Mouse (Mus musculus) lung, postnatal 0 days (tissue): Measurements from ENCODE around the gene Adam22. TPM values are rescaled to one million over a fixed set of nuclear protein-coding genes. Genes with fewer than 3 reads are reported as not detected.

Source experiments
- ATAC-seq: fragments of 200-750 bp; cut with Nextera tagmentation; 2 replicates; pipeline ENCODE4 v1.8.0; 2017; ENCODE audit warnings: moderate library complexity
- DNase-seq: peaks from one replicate; pipeline ENCODE4 v3.0.0-alpha.2; 2016; ENCODE audit warnings: low spot score
- H3K27ac ChIP-seq: fragments of 300-500 bp; sonication (generic); 2 replicates; pipeline ENCODE4 v1.5.1; 2014; ENCODE audit warnings: antibody characterized with exemption, mild to moderate bottlenecking, low read length, mixed read lengths
- H3K27me3 ChIP-seq: fragments of 300-500 bp; sonication (generic); replicated peaks from 2 replicates; pipeline ENCODE4 v1.6.1; 2014; ENCODE audit warnings: low read length, mixed read lengths; ENCODE audit not compliant: insufficient read depth
- H3K36me3 ChIP-seq: fragments of 300-500 bp; sonication (generic); 2 replicates; pipeline ENCODE4 v1.6.1; 2014; ENCODE audit warnings: low read length, mixed read lengths; ENCODE audit not compliant: insufficient read depth
- H3K4me1 ChIP-seq: fragments of 300-500 bp; sonication (generic); 2 replicates; pipeline ENCODE4 v1.6.1; 2014; ENCODE audit warnings: antibody characterized with exemption, low read depth, low read length, mixed read lengths; ENCODE audit not compliant: insufficient read depth
- H3K4me2 ChIP-seq: fragments of 300-500 bp; sonication (generic); replicated peaks from 2 replicates; pipeline ENCODE4 v1.6.1; 2014; ENCODE audit warnings: low read depth, mild to moderate bottlenecking, low read length, moderate library complexity, mixed read lengths
- H3K4me3 ChIP-seq: fragments of 300-500 bp; sonication (generic); 2 replicates; pipeline ENCODE4 v1.5.1; 2014; ENCODE audit warnings: low read depth, low read length
- H3K9ac ChIP-seq: fragments of 300-500 bp; sonication (generic); replicated peaks from 2 replicates; pipeline ENCODE4 v1.6.1; 2014; ENCODE audit warnings: low read depth, mild to moderate bottlenecking
- H3K9me3 ChIP-seq: fragments of 300-500 bp; sonication (generic); 2 replicates; pipeline ENCODE4 v1.6.1; 2016; ENCODE audit warnings: low read length, mixed read lengths
- CTCF ChIP-seq: IDR thresholded peaks from 2 replicates; pipeline ENCODE4 v1.5.1; 2016; ENCODE audit warnings: antibody characterized with exemption, mild to moderate bottlenecking
- EP300 ChIP-seq: IDR thresholded peaks from 2 replicates; pipeline ENCODE4 v1.6.1; 2016; ENCODE audit warnings: antibody characterized with exemption, mild to moderate bottlenecking, control low read depth
- WGBS: fragments of 180-500 bp; shearing (Covaris S2); extraction: QIAGEN DNeasy Blood & Tissue Kit; methylation state at CpG from one replicate; pipeline ENCODE4 v1.1.7; 2014; 5-methylcytosine and 5-hydroxymethylcytosine counted together
- polyA plus RNA-seq: library from polyadenylated mRNA; unstranded; fragments of >200 nt; fragmentation: Nextera tagmentation; extraction: Ambion mirVana; gene quantifications from 2 replicates; pipeline ENCODE4 v1.2.1, GENCODE M21; 2015

The Adam22 gene
- polyA plus RNA-seq, 1 experiment from 2014 or later, result 2.6 TPM

DNA sequence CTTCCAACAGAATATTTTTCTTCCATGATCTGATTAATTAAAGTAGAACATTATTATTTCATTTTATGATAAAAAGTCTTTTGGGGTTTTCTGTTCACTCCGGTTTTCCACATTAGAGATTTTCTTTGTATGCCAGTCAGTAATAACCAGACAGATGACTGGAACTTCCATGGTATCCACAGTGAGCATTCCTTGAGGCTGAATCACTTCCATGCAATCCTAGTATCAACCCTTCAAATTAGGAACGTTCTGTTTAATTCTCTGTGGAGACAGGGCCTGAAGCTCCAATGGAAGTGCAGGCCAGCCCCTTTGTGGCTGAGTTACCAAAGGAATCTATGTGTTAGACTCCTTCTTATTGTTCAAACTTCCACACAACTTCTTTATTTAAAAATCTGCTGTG is 247.9 kb downstream of the Adam22 start:
- ATAC-seq (no peak), DNase-seq (no peak)
- no peak for TF ChIP-seq EP300
- no peak for TF ChIP-seq CTCF
- Histone ChIP-seq H3K27ac (no peak overlapping the region), H3K4me3 (no peak overlapping the region), H3K9me3 (no peaks in the 10 kb centered on the region), H3K36me3 (no peaks in the 10 kb centered on the region), H3K9ac (no peak overlapping the region), H3K27me3 (no peaks in the 10 kb centered on the region), H3K4me2 (no peak overlapping the region), H3K4me1 (no peaks in the 10 kb centered on the region)
- 77% methylated on average over 2 of the region's 2 CpGs for WGBS

- 61% methylated on average over 5 of the region's 5 CpGs for WGBS
- TF ChIP-seq CTCF (no peak), EP300 (no peak)
- no peaks in the 10 kb centered on the region for H3K27me3 ChIP-seq
- no peaks in the 10 kb centered on the region for H3K4me1 ChIP-seq
- H3K9me3 ChIP-seq, result no peaks in the 10 kb centered on the region
- H3K4me3 ChIP-seq, result no peak overlapping the region
- no peak overlapping the region for H3K4me2 ChIP-seq
- H3K27ac ChIP-seq, result no peak overlapping the region
- no peak for ATAC-seq
- no peak for DNase-seq
- no peak overlapping the region for H3K9ac ChIP-seq
- no peaks in the 10 kb centered on the region for H3K36me3 ChIP-seq
Measured at GRCm38 (mm10) chr5:8116561-8117168, 251.3 kb downstream of the Adam22 start.

DNA sequence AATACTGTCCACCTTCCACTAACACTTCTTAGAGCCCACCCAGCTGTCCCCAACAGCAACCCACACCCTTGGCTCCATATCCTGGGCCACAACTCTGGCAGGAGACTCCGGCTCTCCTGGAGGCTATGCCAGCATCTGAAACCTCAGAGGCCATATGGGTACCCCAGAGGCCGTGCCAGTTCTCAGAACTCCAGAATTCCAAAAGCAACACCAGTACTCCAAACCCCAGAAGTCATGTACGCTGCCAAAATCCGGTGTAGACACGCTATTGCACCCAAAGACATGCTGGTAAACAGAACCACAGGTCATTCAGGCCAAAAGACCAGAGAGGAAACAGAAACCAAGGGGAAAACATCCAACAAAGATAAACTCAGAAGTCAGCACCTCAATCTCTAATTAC is 255.7 kb downstream of the Adam22 start:
- Histone ChIP-seq H3K9me3 (no peaks in the 10 kb centered on the region), H3K27me3 (no peaks in the 10 kb centered on the region), H3K4me1 (no peaks in the 10 kb centered on the region), H3K4me3 (no peak overlapping the region), H3K36me3 (no peaks in the 10 kb centered on the region), H3K27ac (no peak overlapping the region), H3K4me2 (no peak overlapping the region), H3K9ac (no peak overlapping the region)
- DNase-seq (no peak), ATAC-seq (no peak)
- no peak for TF ChIP-seq CTCF
- TF ChIP-seq EP300, result no peak
- WGBS, result 76% methylated on average over 5 of the region's 5 CpGs

DNA sequence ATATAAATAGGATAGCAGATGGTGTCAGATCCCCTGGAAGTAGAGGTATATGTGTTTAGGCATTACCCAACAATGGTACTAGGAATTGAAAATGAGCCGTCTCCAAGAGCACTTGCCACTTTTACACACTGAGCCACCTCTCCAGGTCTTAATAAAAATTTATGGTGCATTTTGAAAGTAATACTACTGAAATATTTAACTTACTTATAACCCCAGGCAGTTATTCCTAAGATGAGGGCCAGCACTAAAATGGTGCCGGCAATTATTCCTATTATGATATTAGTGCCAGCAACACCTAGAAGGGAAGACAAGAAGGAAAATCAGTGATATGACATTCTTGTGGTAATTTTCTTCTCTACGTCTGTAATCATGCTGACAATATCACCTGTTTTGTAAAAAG is 256.3 kb downstream of the Adam22 start:
- DNase-seq, result no peak
- no peak for ATAC-seq
- WGBS, result 93% methylated on average over 3 of the region's 3 CpGs
- no peaks in the 10 kb centered on the region for H3K27me3 ChIP-seq
- no peak overlapping the region for H3K4me2 ChIP-seq
- H3K4me1 ChIP-seq, result no peaks in the 10 kb centered on the region
- TF ChIP-seq EP300 (no peak), CTCF (no peak)
- no peak overlapping the region for H3K9ac ChIP-seq
- no peak overlapping the region for H3K4me3 ChIP-seq
- no peaks in the 10 kb centered on the region for H3K36me3 ChIP-seq
- H3K9me3 ChIP-seq, result no peaks in the 10 kb centered on the region
- no peak overlapping the region for H3K27ac ChIP-seq

DNA sequence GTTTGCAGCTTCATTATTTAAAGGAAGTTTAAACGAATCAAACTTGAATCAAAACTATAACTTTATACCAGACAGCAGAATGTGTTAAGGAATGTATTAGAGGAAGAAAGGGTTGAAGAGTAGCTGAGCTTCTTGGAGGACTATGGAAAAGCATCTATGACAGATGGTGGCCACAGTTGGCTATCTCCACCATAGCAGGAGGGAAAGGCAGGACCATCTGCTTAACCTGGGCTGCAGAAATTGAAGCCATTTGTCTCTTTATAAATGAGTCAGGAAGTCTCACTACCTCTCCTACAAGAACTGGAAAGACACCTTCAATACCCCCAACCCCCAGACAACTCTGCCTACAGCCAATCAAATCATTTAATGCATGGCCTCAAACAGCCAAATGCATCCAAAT is 272.3 kb downstream of the Adam22 start:
- H3K9me3 ChIP-seq, result no peaks in the 10 kb centered on the region
- no peaks in the 10 kb centered on the region for H3K4me1 ChIP-seq
- H3K9ac ChIP-seq, result no peak overlapping the region
- H3K27ac ChIP-seq, result no peak overlapping the region
- 82% methylated on average over 1 of the region's 1 CpGs for WGBS
- no peaks in the 10 kb centered on the region for H3K27me3 ChIP-seq
- TF ChIP-seq CTCF (no peak), EP300 (no peak)
- H3K4me3 ChIP-seq, result no peak overlapping the region
- no peak overlapping the region for H3K4me2 ChIP-seq
- DNase-seq (no peak), ATAC-seq (no peak)
- H3K36me3 ChIP-seq, result no peaks in the 10 kb centered on the region

DNA sequence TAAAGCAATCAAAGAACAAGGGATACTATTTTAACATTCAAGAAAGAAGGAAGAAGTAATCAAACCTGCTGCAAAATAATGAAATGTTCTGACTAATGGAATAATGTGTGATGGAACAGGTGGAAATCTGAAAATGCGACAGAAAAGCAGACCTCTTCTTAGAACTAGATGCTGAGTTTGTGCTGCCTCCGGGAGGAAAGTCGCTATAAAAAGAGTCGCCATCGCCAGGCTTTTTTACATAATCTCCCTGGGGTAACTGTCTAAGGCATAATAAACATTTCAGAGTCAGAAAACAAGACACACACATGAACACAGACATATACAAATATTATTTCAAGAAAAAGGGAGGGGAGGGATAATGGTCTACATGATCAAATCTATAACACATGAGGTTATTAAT is 273.0 kb downstream of the Adam22 start:
- H3K9me3 ChIP-seq, result no peaks in the 10 kb centered on the region
- no peaks in the 10 kb centered on the region for H3K36me3 ChIP-seq
- H3K4me1 ChIP-seq, result no peaks in the 10 kb centered on the region
- TF ChIP-seq EP300 (no peak), CTCF (no peak)
- no peak overlapping the region for H3K4me2 ChIP-seq
- no peak overlapping the region for H3K9ac ChIP-seq
- ATAC-seq, result no peak
- 86% methylated on average over 5 of the region's 5 CpGs for WGBS
- DNase-seq, result no peak
- no peak overlapping the region for H3K27ac ChIP-seq
- no peaks in the 10 kb centered on the region for H3K27me3 ChIP-seq
- H3K4me3 ChIP-seq, result no peak overlapping the region

DNA sequence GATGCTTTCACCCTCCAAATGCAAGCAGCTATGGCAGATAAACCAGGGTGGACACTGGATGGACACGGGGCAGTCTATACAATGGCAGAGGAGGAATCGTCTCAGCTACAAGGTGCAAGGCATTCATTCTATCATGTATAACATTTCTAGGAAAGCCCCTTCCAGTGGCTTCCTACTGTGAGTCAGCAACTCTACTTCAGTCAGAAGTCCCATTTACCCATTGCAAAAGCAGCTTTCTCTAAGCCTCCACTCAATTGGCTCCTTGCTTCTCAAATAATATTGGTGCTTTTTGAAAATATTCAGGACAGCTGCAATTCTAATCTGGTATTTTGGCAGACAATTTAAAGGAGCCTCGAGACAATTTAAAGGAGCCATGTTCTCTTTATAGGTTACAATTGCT is 279.8 kb downstream of the Adam22 start:
- ATAC-seq (no peak), DNase-seq (no peak)
- H3K27ac ChIP-seq, result no peak overlapping the region
- H3K4me2 ChIP-seq, result no peak overlapping the region
- H3K9me3 ChIP-seq, result no peaks in the 10 kb centered on the region
- WGBS, result 81% methylated on average over 3 of the region's 3 CpGs
- no peaks in the 10 kb centered on the region for H3K36me3 ChIP-seq
- H3K4me1 ChIP-seq, result no peaks in the 10 kb centered on the region
- TF ChIP-seq EP300, result no peak
- no peak for TF ChIP-seq CTCF
- H3K4me3 ChIP-seq, result no peak overlapping the region
- H3K9ac ChIP-seq, result no peak overlapping the region
- H3K27me3 ChIP-seq, result no peaks in the 10 kb centered on the region
